Mouse (Mus musculus): ENCODE results near the gene Phkg1. TPM values are rescaled to one million over a fixed set of nuclear protein-coding genes. Genes with fewer than 3 reads are reported as not detected.
"Not testable (repeated sequence)": the region's sequence is repeated elsewhere in the genome, so short reads cannot be mapped to it uniquely, and the experiment has no call there.

Gene Phkg1
- 0.21 and 0.24 TPM in 2 replicates for polyA plus RNA-seq (2015; fragmentation: Nextera tagmentation; extraction: Ambion mirVana)

DNA sequence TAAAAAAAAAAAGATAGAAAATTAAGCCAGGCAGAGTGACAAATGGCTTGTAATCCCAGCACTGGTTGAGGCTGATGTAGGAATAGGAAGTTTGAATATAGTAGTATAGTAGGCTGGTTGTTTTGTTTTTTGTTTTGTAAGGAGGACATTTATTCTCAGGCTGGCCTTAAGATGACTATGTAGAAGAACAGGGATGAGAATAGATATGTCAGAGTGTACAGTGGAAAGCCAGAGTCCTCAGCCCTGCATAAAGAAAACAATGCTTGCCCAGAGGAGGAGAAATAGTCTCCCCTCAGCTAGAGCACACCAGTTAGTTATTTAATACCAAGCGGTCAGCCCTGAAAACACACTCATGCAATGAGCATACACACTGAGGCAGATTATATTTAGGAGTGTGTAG, at the start of gene Phkg1:
Phkg1 (minus strand) TSS at position 101 of the 400 bp plus-strand sequence.
- 93% methylated on average over 1 of the region's 1 CpGs for WGBS
- Histone ChIP-seq H3K9me3 (no peaks in the 10 kb centered on the region), H3K36me3 (peaks cover 7% of the 10 kb centered on the region; the same call in 1 of the 2 replicates), H3K4me1 (peaks cover 10% of the 10 kb centered on the region), H3K27me3 (no peaks in the 10 kb centered on the region; the same call in 1 of the 2 replicates), H3K27ac (no peak within 1 kb of the TSS), H3K9ac (no peak within 1 kb of the TSS), H3K4me3 (no peak within 1 kb of the TSS), H3K4me2 (no peak within 1 kb of the TSS)
- ATAC-seq (ENCODE audit: borderline replicate concordance, extremely low read depth, low FRiP score, low TSS enrichment) = no peak

GRCm38 (mm10) chr5:129947528-129948033, 49.2 kb upstream of the Phkg1 start:
- H3K36me3 ChIP-seq = 0 out of 2 replicates have a peak, but pooled peaks cover 3% of the 10 kb centered on the region
- H3K9me3 ChIP-seq = no peaks in the 10 kb centered on the region
- no peak for ATAC-seq (ENCODE audit: borderline replicate concordance, extremely low read depth, low FRiP score, low TSS enrichment)
- no peak overlapping the region for H3K4me3 ChIP-seq
- H3K4me1 ChIP-seq = peaks cover 7% of the 10 kb centered on the region
- H3K27ac ChIP-seq = no peak overlapping the region
- H3K9ac ChIP-seq = no peak overlapping the region
- WGBS = 70% methylated on average over 2 of the region's 2 CpGs
- no peaks in the 10 kb centered on the region for H3K27me3 ChIP-seq
- no peak overlapping the region for H3K4me2 ChIP-seq

GRCm38 (mm10) chr5:129943402-129943801, 45.1 kb upstream of the Phkg1 start:
- H3K4me2 ChIP-seq = no peak overlapping the region
- H3K36me3 ChIP-seq = 0 out of 2 replicates have a peak, but pooled peaks cover 3% of the 10 kb centered on the region
- H3K27ac ChIP-seq = no peak overlapping the region
- no peak for ATAC-seq (ENCODE audit: borderline replicate concordance, extremely low read depth, low FRiP score, low TSS enrichment)
- peaks cover 11% of the 10 kb centered on the region for H3K4me1 ChIP-seq
- H3K27me3 ChIP-seq = no peaks in the 10 kb centered on the region
- H3K4me3 ChIP-seq = 0 out of 2 replicates have a peak overlapping the region, but pooled peaks have one; percentile 10
- 27% methylated on average over 1 of the region's 1 CpGs for WGBS
- H3K9me3 ChIP-seq = no peaks in the 10 kb centered on the region
- no peak overlapping the region for H3K9ac ChIP-seq

- WGBS = under 1% methylated on average over 49 of the region's 82 CpGs
- H3K4me3 ChIP-seq = peak overlapping the region; percentile 69
- peak overlapping the region; percentile 69 for H3K4me2 ChIP-seq
- peak; percentile 44 for ATAC-seq (ENCODE audit: borderline replicate concordance, extremely low read depth, low FRiP score, low TSS enrichment)
- peaks cover 11% of the 10 kb centered on the region for H3K4me1 ChIP-seq
- not testable (repeated sequence) for H3K27me3 ChIP-seq, H3K9me3 ChIP-seq, H3K36me3 ChIP-seq
- H3K9ac ChIP-seq = peak overlapping the region; percentile 68
- peak overlapping the region; percentile 32; the same call in 1 of the 2 replicates for H3K27ac ChIP-seq
Observed at GRCm38 (mm10) chr5:129942073-129942939, 44.0 kb upstream of the Phkg1 start.

GRCm38 (mm10) chr5:129941495-129942045, 43.2 kb upstream of the Phkg1 start, which contains the start of gene Vkorc1l1:
TSS of gene Vkorc1l1 (plus strand) at chr5:129941970.
- Histone ChIP-seq H3K9me3 (no peaks in the 10 kb centered on the region), H3K4me2 (peak within 1 kb of the TSS; percentile 69), H3K9ac (peak within 1 kb of the TSS; percentile 68), H3K36me3 (no peaks in the 10 kb centered on the region), H3K4me3 (peak within 1 kb of the TSS; percentile 69), H3K27me3 (no peaks in the 10 kb centered on the region), H3K27ac (peak within 1 kb of the TSS; percentile 32; the same call in 1 of the 2 replicates), H3K4me1 (peaks cover 11% of the 10 kb centered on the region)
- ATAC-seq (ENCODE audit: borderline replicate concordance, extremely low read depth, low FRiP score, low TSS enrichment) = peak; percentile 98
- under 1% methylated on average over 57 of the region's 59 CpGs for whole genome bisulfite sequencing

DNA sequence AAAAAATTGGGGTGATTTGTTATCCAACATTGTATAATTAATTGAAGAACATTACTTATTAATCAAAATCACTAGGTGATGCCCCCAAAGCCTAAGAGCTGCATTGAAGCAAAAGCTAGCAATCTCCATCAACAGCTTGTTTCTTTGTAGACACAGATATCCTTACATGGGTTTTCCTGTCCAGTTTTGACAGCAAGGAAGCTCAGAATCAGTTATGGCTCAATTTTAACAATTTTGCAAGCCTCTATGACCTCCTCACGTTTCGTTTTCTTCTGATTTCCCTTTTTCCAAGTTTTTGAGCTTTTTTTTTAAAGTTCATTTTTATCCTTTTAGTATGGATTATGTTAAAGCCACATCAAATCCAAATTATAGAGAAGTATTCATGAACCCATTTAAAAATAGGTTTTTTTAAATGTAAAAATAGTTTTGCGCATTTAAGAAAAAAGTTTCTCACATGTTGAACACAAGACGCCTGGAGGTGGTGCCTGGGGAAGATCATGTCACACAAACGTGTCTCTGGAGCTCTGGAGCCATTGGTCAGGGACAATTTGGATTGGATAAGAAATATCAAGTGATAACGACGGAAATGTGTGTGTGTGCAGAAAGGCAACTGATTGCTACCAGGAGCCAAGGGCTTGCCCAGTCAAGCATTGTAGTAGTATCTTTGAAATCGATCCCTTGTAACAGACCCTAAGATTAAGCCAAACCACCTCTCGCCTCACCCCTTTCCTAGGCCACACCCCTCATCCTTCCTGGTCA, 42.6 kb upstream of the Phkg1 start:
- no peaks in the 10 kb centered on the region for H3K36me3 ChIP-seq
- no peaks in the 10 kb centered on the region for H3K27me3 ChIP-seq
- H3K4me2 ChIP-seq = peak overlapping the region; percentile 61
- H3K27ac ChIP-seq = no peak overlapping the region
- H3K9ac ChIP-seq = peak overlapping the region; percentile 13; the same call in 1 of the 2 replicates
- no peaks in the 10 kb centered on the region for H3K9me3 ChIP-seq
- peaks cover 11% of the 10 kb centered on the region for H3K4me1 ChIP-seq
- H3K4me3 ChIP-seq = peak overlapping the region; percentile 69
- ATAC-seq (ENCODE audit: borderline replicate concordance, extremely low read depth, low FRiP score, low TSS enrichment) = peak; percentile 31; the same call in 1 of the 2 replicates
- WGBS = 5% methylated on average over 9 of the region's 9 CpGs

GRCm38 (mm10) chr5:129940281-129940680, 41.9 kb upstream of the Phkg1 start:
- ATAC-seq (ENCODE audit: borderline replicate concordance, extremely low read depth, low FRiP score, low TSS enrichment) = no peak
- peaks cover 11% of the 10 kb centered on the region for H3K4me1 ChIP-seq
- H3K4me3 ChIP-seq = peak overlapping the region; percentile 69; the same call in 1 of the 2 replicates
- no peaks in the 10 kb centered on the region for H3K27me3 ChIP-seq
- no peak overlapping the region for H3K27ac ChIP-seq
- no peak overlapping the region for H3K9ac ChIP-seq
- no peaks in the 10 kb centered on the region for H3K9me3 ChIP-seq
- peak overlapping the region; percentile 61; the same call in 1 of the 2 replicates for H3K4me2 ChIP-seq
- H3K36me3 ChIP-seq = no peaks in the 10 kb centered on the region
- 30% methylated on average over 2 of the region's 2 CpGs for WGBS

DNA sequence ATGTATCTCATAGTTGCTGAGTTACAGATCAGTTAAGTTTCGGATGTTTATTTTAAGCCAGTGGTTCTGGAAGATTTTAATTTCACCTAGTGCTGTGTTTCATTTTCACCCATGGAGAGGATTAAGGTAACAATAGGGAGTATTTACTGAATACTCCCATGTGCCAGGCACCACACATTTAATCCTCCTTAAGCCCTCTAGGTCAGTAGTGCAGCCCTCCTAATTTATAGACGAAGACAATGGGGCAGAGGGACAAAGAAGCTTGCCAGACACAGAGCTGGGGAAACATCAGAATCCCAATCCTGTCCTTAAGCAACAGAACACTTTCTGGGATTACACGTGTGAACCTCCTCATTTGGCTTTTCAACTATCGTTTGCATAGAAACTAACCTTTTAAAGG, 38.6 kb upstream of the Phkg1 start:
- Histone ChIP-seq H3K27ac (no peak overlapping the region), H3K9ac (no peak overlapping the region), H3K36me3 (no peaks in the 10 kb centered on the region), H3K4me3 (no peak overlapping the region), H3K27me3 (no peaks in the 10 kb centered on the region), H3K4me2 (no peak overlapping the region), H3K4me1 (0 out of 2 replicates have a peak, but pooled peaks cover 4% of the 10 kb centered on the region), H3K9me3 (no peaks in the 10 kb centered on the region)
- 51% methylated on average over 4 of the region's 4 CpGs for WGBS
- no peak for ATAC-seq (ENCODE audit: borderline replicate concordance, extremely low read depth, low FRiP score, low TSS enrichment)

GRCm38 (mm10) chr5:129929924-129930855, 31.8 kb upstream of the Phkg1 start:
- Histone ChIP-seq H3K27ac (peak overlapping the region; percentile 66), H3K4me1 (peaks cover 10% of the 10 kb centered on the region), H3K27me3 (no peaks in the 10 kb centered on the region), H3K9ac (no peak overlapping the region), H3K36me3 (no peaks in the 10 kb centered on the region), H3K9me3 (no peaks in the 10 kb centered on the region), H3K4me3 (no peak overlapping the region), H3K4me2 (no peak overlapping the region)
- 31% methylated on average over 9 of the region's 9 CpGs for WGBS
- ATAC-seq (ENCODE audit: borderline replicate concordance, extremely low read depth, low FRiP score, low TSS enrichment) = peak; percentile 57; the same call in 1 of the 2 replicates

- H3K27ac ChIP-seq = no peak overlapping the region
- H3K27me3 ChIP-seq = no peaks in the 10 kb centered on the region
- H3K4me3 ChIP-seq = no peak overlapping the region
- WGBS = 64% methylated on average over 5 of the region's 5 CpGs
- no peaks in the 10 kb centered on the region for H3K36me3 ChIP-seq
- H3K9ac ChIP-seq = no peak overlapping the region
- H3K9me3 ChIP-seq = no peaks in the 10 kb centered on the region
- no peak for ATAC-seq (ENCODE audit: borderline replicate concordance, extremely low read depth, low FRiP score, low TSS enrichment)
- H3K4me1 ChIP-seq = peaks cover 10% of the 10 kb centered on the region
- no peak overlapping the region for H3K4me2 ChIP-seq
Observed at GRCm38 (mm10) chr5:129925933-129926332, 27.6 kb upstream of the Phkg1 start.
